Mouse (Mus musculus) small intestine, adult 2 months (tissue): Measurements from ENCODE around the gene Zmynd8.

ENCODE experiments used
- CTCF ChIP-seq: fragments of 200-500 bp; IDR thresholded peaks from 2 replicates; pipeline ENCODE4 v1.5.1; 2012; ENCODE audit warnings: low read depth, mild to moderate bottlenecking, control low read depth, inconsistent platforms, low read length, moderate library complexity, mixed read lengths; ENCODE audit not compliant: insufficient replicate concordance, insufficient read length; ENCODE audit errors: extremely low read depth
- POLR2A ChIP-seq: fragments of 200-500 bp; IDR thresholded peaks from 2 replicates; pipeline ENCODE4 v1.6.1; 2012; ENCODE audit warnings: low read depth, mild to moderate bottlenecking, control low read depth, inconsistent platforms, low read length, moderate library complexity

DNA sequence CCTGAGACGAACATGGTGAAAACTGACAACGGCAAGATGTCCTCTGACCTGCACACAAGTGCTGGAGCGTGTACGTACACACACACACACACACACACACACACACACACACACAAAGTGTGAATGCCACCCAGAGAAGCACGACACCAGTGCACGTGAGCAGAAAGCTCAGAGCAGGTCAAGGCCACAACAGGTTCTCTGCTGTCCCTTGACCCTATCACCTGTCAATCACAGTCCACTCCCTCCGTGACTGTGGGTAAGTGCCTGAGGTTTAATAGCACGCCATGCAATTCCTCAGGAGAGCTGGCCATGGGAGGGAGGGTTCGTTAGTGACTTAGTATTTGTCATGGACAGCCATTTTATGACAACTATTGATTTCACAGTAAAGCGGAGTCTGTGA, 74.0 kb downstream of the Zmynd8 start:
- TF ChIP-seq CTCF: no peak
- no peak for TF ChIP-seq POLR2A
